Mouse (Mus musculus) spleen, adult 2 months (tissue): ENCODE results near the gene Nck2.
"Not testable (repeated sequence)": the region's sequence is repeated elsewhere in the genome, so short reads cannot be mapped to it uniquely, and the experiment has no call there.

ENCODE experiments used
- CTCF ChIP-seq: fragments of 200-500 bp; IDR thresholded peaks from 2 replicates; pipeline ENCODE4 v1.5.1; 2011; ENCODE audit warnings: mild to moderate bottlenecking, inconsistent platforms; ENCODE audit not compliant: insufficient read depth, insufficient read length, insufficient replicate concordance; ENCODE audit errors: extremely low read depth
- POLR2A ChIP-seq: fragments of 200-500 bp; IDR thresholded peaks from 2 replicates; pipeline ENCODE4 v1.6.1; 2011; ENCODE audit warnings: low read depth, low read length, inconsistent platforms

- TF ChIP-seq CTCF, POLR2A: not testable (repeated sequence)
Measured at GRCm38 (mm10) chr1:43533497-43533896, 89.1 kb downstream of the Nck2 start.
